Comparison of ENCODE assay signal across 20 mouse cellular contexts in the genomic region with DNA sequence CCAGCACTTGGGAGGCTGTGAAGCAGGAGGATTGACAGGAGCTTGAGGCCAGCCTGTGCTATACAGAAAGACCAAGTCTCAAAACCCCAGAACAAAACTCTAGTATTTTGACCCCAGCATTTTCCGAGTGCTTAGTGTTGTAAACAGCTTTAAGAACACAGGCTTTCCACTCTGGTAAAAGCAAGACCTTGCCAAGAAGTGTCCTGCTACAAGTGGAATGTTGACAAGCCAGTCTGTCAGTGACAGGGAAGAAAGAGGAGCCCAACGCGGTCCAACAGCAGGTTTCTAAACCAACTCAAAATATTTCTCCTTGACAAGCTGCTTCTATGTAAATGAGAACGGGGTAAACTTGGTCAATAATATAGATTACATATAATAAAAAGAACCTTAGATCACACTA.
DNase-seq lines count a peak whose midpoint lies in the region; ATAC-seq and TF ChIP-seq lines count a peak whose summit lies in the region.
"Had no signal": no experiment of that assay in that cellular context is flagged by ENCODE, and none has a peak within 500 bp of the region (broad histone marks: within the 10 kb centered on the region; RNA-seq: fewer than 3 reads in every experiment).

No protein-coding gene starts in this region.

- no peaks in the 10 kb centered on the region for H3K36me3 ChIP-seq in forebrain, embryonic 14.5 days (ENCODE audit: control insufficient read depth, insufficient read depth, low read length)
- no peaks in the 10 kb centered on the region for H3K36me3 ChIP-seq in forebrain, embryonic 15.5 days
- H3K36me3 ChIP-seq in kidney, adult 2 months (ENCODE audit: control insufficient read depth, insufficient read depth, low read length): no peaks in the 10 kb centered on the region
- no peaks in the 10 kb centered on the region for H3K36me3 ChIP-seq in intestine, postnatal 0 days (ENCODE audit: control insufficient read depth, insufficient read depth)

- no peaks in the 10 kb centered on the region for H3K9me3 ChIP-seq in forebrain, embryonic 14.5 days (replicated peaks; ENCODE audit: control insufficient read depth, low read length)
- H3K9me3 ChIP-seq in forebrain, embryonic 15.5 days: no peaks in the 10 kb centered on the region
- no peaks in the 10 kb centered on the region for H3K9me3 ChIP-seq in intestine, postnatal 0 days (ENCODE audit: control insufficient read depth)
- H3K9me3 ChIP-seq: limb, embryonic 15.5 days had no signal

- no peaks in the 10 kb centered on the region for H3K27me3 ChIP-seq in forebrain, embryonic 14.5 days (replicated peaks; ENCODE audit: control insufficient read depth, insufficient read depth, low read length)
- H3K27me3 ChIP-seq in forebrain, embryonic 15.5 days: no peaks in the 10 kb centered on the region
- H3K27me3 ChIP-seq in kidney, adult 2 months (replicated peaks; ENCODE audit: control insufficient read depth, insufficient read depth, low read length): no peaks in the 10 kb centered on the region
- H3K27me3 ChIP-seq in intestine, postnatal 0 days (replicated peaks; ENCODE audit: control insufficient read depth, insufficient read depth, low read length): no peaks in the 10 kb centered on the region
- H3K27me3 ChIP-seq: CH12.LX; limb, embryonic 15.5 days had no signal

- peaks cover 5% of the 10 kb centered on the region for H3K4me1 ChIP-seq in forebrain, embryonic 14.5 days (ENCODE audit: control insufficient read depth, insufficient read depth, low read length)
- peaks cover 21% of the 10 kb centered on the region for H3K4me1 ChIP-seq in forebrain, embryonic 15.5 days
- no peaks in the 10 kb centered on the region for H3K4me1 ChIP-seq in kidney, adult 2 months (ENCODE audit: control insufficient read depth, insufficient read depth, low read length)
- H3K4me1 ChIP-seq in intestine, postnatal 0 days (replicated peaks; ENCODE audit: control insufficient read depth, insufficient read depth, low read length): no peaks in the 10 kb centered on the region

- TF ChIP-seq CTCF in kidney, adult 2 months (conservative IDR thresholded peaks at IDR 0.05; ENCODE audit: insufficient read depth, insufficient read length, low read depth, low read length): no peak
- TF ChIP-seq CTCF in intestine, postnatal 0 days (IDR thresholded peaks at IDR 0.05; ENCODE audit: low read depth): no peak

- intact Hi-C loops in heart, postnatal 36 days (cut with DNase I): loop anchor here (5.0 kb wide), 1 partner anchor 168 kb away; the partner anchor contains the start of gene 2300009A05Rik

- TF ChIP-seq POLR2A in kidney, adult 2 months (IDR thresholded peaks at IDR 0.05; ENCODE audit: low read depth, low read length): no peak

- no peak overlapping the region for H3K4me2 ChIP-seq in forebrain, embryonic 14.5 days (ENCODE audit: low read length)
- no peak overlapping the region for H3K4me2 ChIP-seq in forebrain, embryonic 15.5 days (replicated peaks)
- no peak overlapping the region for H3K4me2 ChIP-seq in intestine, postnatal 0 days (replicated peaks; ENCODE audit: low read depth)
- H3K4me2 ChIP-seq: limb, embryonic 15.5 days had no signal

- DNase-seq in forebrain, embryonic 14.5 days (ENCODE audit: low spot score): peak; percentile 66
- peak; percentile 49 for DNase-seq in kidney, adult 2 months
- DNase-seq in kidney, postnatal 4 days: no peak
- DNase-seq in adipocyte (ENCODE audit: low spot score): peak; percentile 32
- DNase-seq in heart, postnatal 36 days: peak; percentile 7 to 14
- DNase-seq in thymus, postnatal 14 days: no peak
- DNase-seq: adrenal gland, adult 2 months; cerebellum, adult 11 months; cerebellum, postnatal 25 days; gastrocnemius, postnatal 25 days; kidney, adult 18-20 months; layer of hippocampus, adult 9-11 months; liver, postnatal 0 days; right cerebral cortex, adult 18-20 months had no signal

- ATAC-seq in forebrain, embryonic 14.5 days: peak; percentile 65; the same call in 1 of the 2 replicates
- ATAC-seq in forebrain, embryonic 15.5 days (replicated peaks): no peak
- no peak for ATAC-seq in intestine, postnatal 0 days
- ATAC-seq: hindbrain, embryonic 16.5 days; liver, postnatal 0 days had no signal

- H3K27ac ChIP-seq in forebrain, embryonic 14.5 days (ENCODE audit: low read depth, low read length): no peak overlapping the region
- no peak overlapping the region for H3K27ac ChIP-seq in forebrain, embryonic 15.5 days (replicated peaks)
- no peak overlapping the region for H3K27ac ChIP-seq in kidney, adult 2 months (ENCODE audit: insufficient read depth, low read depth, low read length)
- H3K27ac ChIP-seq in intestine, postnatal 0 days (ENCODE audit: low read depth, low read length): no peak overlapping the region
- H3K27ac ChIP-seq: limb, embryonic 15.5 days had no signal

- no peak overlapping the region for H3K4me3 ChIP-seq in forebrain, embryonic 14.5 days (ENCODE audit: low read depth, low read length)
- H3K4me3 ChIP-seq in forebrain, embryonic 15.5 days: no peak overlapping the region
- no peak overlapping the region for H3K4me3 ChIP-seq in kidney, adult 2 months (ENCODE audit: insufficient read depth, low read depth, low read length)
- no peak overlapping the region for H3K4me3 ChIP-seq in intestine, postnatal 0 days (ENCODE audit: low read depth, low read length)
- H3K4me3 ChIP-seq: erythroblast, embryonic 14.5 days; limb, embryonic 15.5 days had no signal

- 58% methylated on average over 4 of the region's 4 CpGs for WGBS in forebrain, embryonic 14.5 days
- 47% methylated on average over 4 of the region's 4 CpGs for WGBS in forebrain, embryonic 15.5 days
- WGBS in kidney, adult 2 months: 61% methylated on average over 4 of the region's 4 CpGs
- 61% methylated on average over 4 of the region's 4 CpGs for WGBS in intestine, postnatal 0 days

- H3K9ac ChIP-seq in forebrain, embryonic 14.5 days (ENCODE audit: low read length): no peak overlapping the region
- no peak overlapping the region for H3K9ac ChIP-seq in forebrain, embryonic 15.5 days (replicated peaks)
- H3K9ac ChIP-seq in intestine, postnatal 0 days (ENCODE audit: low read depth, low read length): no peak overlapping the region
- H3K9ac ChIP-seq: limb, embryonic 15.5 days; liver, postnatal 0 days had no signal

Comparison
In these comparisons a context has a peak if more than half of its experiments do, and no peak if none do; other contexts are left out.
1. DNase-seq: peak in forebrain, embryonic 14.5 days (single experiment), kidney, adult 2 months (single experiment), adipocyte (single experiment) and heart, postnatal 36 days (2 of 2); none in kidney, postnatal 4 days (0 of 2) and thymus, postnatal 14 days (single experiment).